Mouse (Mus musculus) MN1 (cell line): ENCODE results near the gene Dmwd.
A peak's percentile ranks its signal among the peaks of the same experiment; 100 is the strongest.
"Not testable (repeated sequence)": the region's sequence is repeated elsewhere in the genome, so short reads cannot be mapped to it uniquely, and the experiment has no call there.

Experiments used
- DNase-seq: peaks from one replicate; pipeline ENCODE4 v3.0.0-alpha.2; 2016; ENCODE audit warnings: low spot score

The Dmwd gene

GRCm38 (mm10) chr7:19071024-19071423 is 5.0 kb upstream of the Dmwd start:
- not testable (repeated sequence) for DNase-seq

- no peak for DNase-seq
These were observed 2.5 kb upstream of the Dmwd start for GRCm38 (mm10) chr7:19073504-19073903.

GRCm38 (mm10) chr7:19074494-19074893 is 1.5 kb upstream of the Dmwd start:
- no peak for DNase-seq

- no peak for DNase-seq
These were observed 796 bp upstream of the Dmwd start for GRCm38 (mm10) chr7:19075231-19075630.

- DNase-seq: peak; percentile 50
These were observed 562 bp downstream of the Dmwd start for GRCm38 (mm10) chr7:19076586-19076991.

- no peak for DNase-seq
These were observed 1.7 kb downstream of the Dmwd start for GRCm38 (mm10) chr7:19077761-19078160.

GRCm38 (mm10) chr7:19078732-19079131 is 2.7 kb downstream of the Dmwd start:
- no peak for DNase-seq

GRCm38 (mm10) chr7:19080451-19080950 is 4.5 kb downstream of the Dmwd start:
- DNase-seq: no peak

GRCm38 (mm10) chr7:19082171-19082570 is 6.1 kb downstream of the Dmwd start:
- no peak for DNase-seq

- no peak for DNase-seq
These were observed 7.1 kb downstream of the Dmwd start for GRCm38 (mm10) chr7:19083096-19083495.

- DNase-seq: peak; percentile 29
These were observed 7.7 kb downstream of the Dmwd start, which contains the start of gene Dmpk for GRCm38 (mm10) chr7:19083701-19084100. Gene Dmpk, plus strand, starts transcription at chr7:19083849.

- DNase-seq: peak; percentile 22
These were observed 8.3 kb downstream of the Dmwd start for GRCm38 (mm10) chr7:19084277-19084771.

- no peak for DNase-seq
These were observed 9.0 kb downstream of the Dmwd start for GRCm38 (mm10) chr7:19084921-19085473.

- no peak for DNase-seq
These were observed 9.5 kb downstream of the Dmwd start for GRCm38 (mm10) chr7:19085495-19085894.

GRCm38 (mm10) chr7:19086042-19086441 is 10.0 kb downstream of the Dmwd start:
- no peak for DNase-seq

GRCm38 (mm10) chr7:19086760-19087159 is 10.7 kb downstream of the Dmwd start:
- no peak for DNase-seq

- DNase-seq: peak; percentile 53
These were observed 12.8 kb downstream of the Dmwd start for GRCm38 (mm10) chr7:19088813-19089212.

GRCm38 (mm10) chr7:19091913-19092312 is 15.9 kb downstream of the Dmwd start:
- no peak for DNase-seq

- DNase-seq: peak; percentile 46
These were observed 16.6 kb downstream of the Dmwd start for GRCm38 (mm10) chr7:19092381-19093173.

GRCm38 (mm10) chr7:19093174-19093521 is 17.1 kb downstream of the Dmwd start:
- peak; percentile 84 for DNase-seq

GRCm38 (mm10) chr7:19093537-19094385 is 17.7 kb downstream of the Dmwd start:
- peak; percentile 91 for DNase-seq

- DNase-seq: peak; percentile 36
These were observed 18.4 kb downstream of the Dmwd start, which contains the start of gene Six5 for GRCm38 (mm10) chr7:19094471-19094825. Gene Six5, plus strand, starts transcription at chr7:19094594.
